Mouse (Mus musculus): Measurements from ENCODE around the gene Cntnap1. TPM values are rescaled to one million over a fixed set of nuclear protein-coding genes. Genes with fewer than 3 reads are reported as not detected.

Cntnap1 gene
- total and polyA plus RNA-seq, 2 experiments from 2014 or later: 3.2 to 15.0 TPM

DNA sequence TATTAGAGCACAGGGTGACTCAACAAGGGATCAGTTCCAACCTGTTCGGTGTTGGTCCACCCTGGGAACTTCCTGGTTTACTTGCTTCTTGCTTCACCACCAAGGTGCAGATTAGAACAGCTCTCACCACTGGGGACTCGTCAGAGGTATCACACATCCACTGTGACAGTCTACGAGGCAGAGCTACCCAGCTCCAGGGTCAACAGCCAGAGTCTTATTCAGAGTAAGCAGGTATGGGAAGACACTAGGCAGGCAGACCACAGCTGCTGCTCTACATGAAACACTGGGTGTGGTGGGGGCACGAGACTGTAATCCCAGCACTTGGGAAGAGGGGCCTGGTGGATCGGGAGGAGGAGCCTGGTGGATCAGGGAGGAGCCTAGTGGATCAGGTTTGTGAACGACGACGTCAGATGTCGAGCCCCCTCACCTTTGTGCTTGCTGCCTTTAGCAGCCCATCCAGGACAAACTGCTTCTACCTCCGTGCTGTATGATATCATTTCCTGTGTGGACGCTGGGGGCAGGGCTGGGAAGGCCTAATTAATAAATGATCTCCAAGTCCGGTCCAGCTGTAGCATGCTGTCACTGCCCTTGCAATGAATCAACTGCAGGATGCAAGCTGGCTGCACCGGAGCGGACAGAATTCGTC lies 31.7 kb upstream of the Cntnap1 start:
- Histone ChIP-seq H3K9ac (replicated peaks; ENCODE audit: low read length, poor library complexity, severe bottlenecking) (0 out of 2 replicates have a peak overlapping the region, but pooled peaks have one; percentile 29), H3K27ac (ENCODE audit: low read depth, low read length) (peak overlapping the region; percentile 51), H3K36me3 (ENCODE audit: insufficient read depth, low read length) (no peaks in the 10 kb centered on the region), H3K4me2 (ENCODE audit: low read depth, low read length, poor library complexity, severe bottlenecking) (peak overlapping the region; percentile 18; the same call in 1 of the 2 replicates), H3K27me3 (ENCODE audit: insufficient read depth, low read length) (no peaks in the 10 kb centered on the region), H3K9me3 (ENCODE audit: low read length) (no peaks in the 10 kb centered on the region), H3K4me3 (ENCODE audit: low read depth, low read length) (no peak overlapping the region), H3K4me1 (ENCODE audit: insufficient read depth, low read length) (0 out of 2 replicates have a peak, but pooled peaks cover 3% of the 10 kb centered on the region)
- TF ChIP-seq CTCF (IDR thresholded peaks at IDR 0.05): no peak
- peak; percentile 64 for DNase-seq (ENCODE audit: low spot score)
- 29% methylated on average over 15 of the region's 15 CpGs for WGBS
- ATAC-seq (ENCODE audit: low FRiP score): peak; percentile 27; the same call in 1 of the 2 replicates

GRCm38 (mm10) chr11:101140164-101140819 lies 30.0 kb upstream of the Cntnap1 start:
- no peak overlapping the region for H3K27ac ChIP-seq (ENCODE audit: low read depth, low read length)
- no peak for ATAC-seq (ENCODE audit: low FRiP score)
- H3K4me3 ChIP-seq (ENCODE audit: low read depth, low read length): peak overlapping the region; percentile 20
- 0 out of 2 replicates have a peak, but pooled peaks cover 3% of the 10 kb centered on the region for H3K4me1 ChIP-seq (ENCODE audit: insufficient read depth, low read length)
- 0 out of 2 replicates have a peak overlapping the region, but pooled peaks have one; percentile 19 for H3K9ac ChIP-seq (replicated peaks; ENCODE audit: low read length, poor library complexity, severe bottlenecking)
- 47% methylated on average over 27 of the region's 27 CpGs for WGBS
- H3K27me3 ChIP-seq (ENCODE audit: insufficient read depth, low read length): no peaks in the 10 kb centered on the region
- peak overlapping the region; percentile 45 for H3K4me2 ChIP-seq (ENCODE audit: low read depth, low read length, poor library complexity, severe bottlenecking)
- TF ChIP-seq CTCF (IDR thresholded peaks at IDR 0.05): no peak
- H3K36me3 ChIP-seq (ENCODE audit: insufficient read depth, low read length): no peaks in the 10 kb centered on the region
- no peaks in the 10 kb centered on the region for H3K9me3 ChIP-seq (ENCODE audit: low read length)
- DNase-seq (ENCODE audit: low spot score): peak; percentile 62

- 80% methylated on average over 8 of the region's 8 CpGs for WGBS
- no peak overlapping the region for H3K4me2 ChIP-seq (ENCODE audit: low read depth, low read length, poor library complexity, severe bottlenecking)
- ATAC-seq (ENCODE audit: low FRiP score): no peak
- no peak overlapping the region for H3K9ac ChIP-seq (replicated peaks; ENCODE audit: low read length, poor library complexity, severe bottlenecking)
- H3K4me3 ChIP-seq (ENCODE audit: low read depth, low read length): no peak overlapping the region
- peaks cover 6% of the 10 kb centered on the region; the same call in 1 of the 2 replicates for H3K4me1 ChIP-seq (ENCODE audit: insufficient read depth, low read length)
- H3K9me3 ChIP-seq (ENCODE audit: low read length): no peaks in the 10 kb centered on the region
- H3K27me3 ChIP-seq (ENCODE audit: insufficient read depth, low read length): no peaks in the 10 kb centered on the region
- H3K36me3 ChIP-seq (ENCODE audit: insufficient read depth, low read length): no peaks in the 10 kb centered on the region
- no peak for TF ChIP-seq CTCF (IDR thresholded peaks at IDR 0.05)
- DNase-seq (ENCODE audit: low spot score): no peak
- H3K27ac ChIP-seq (ENCODE audit: low read depth, low read length): no peak overlapping the region
These were observed 29.2 kb upstream of the Cntnap1 start for GRCm38 (mm10) chr11:101141088-101141487.

GRCm38 (mm10) chr11:101142215-101142967 lies 27.9 kb upstream of the Cntnap1 start:
- no peak overlapping the region for H3K4me2 ChIP-seq (ENCODE audit: low read depth, low read length, poor library complexity, severe bottlenecking)
- DNase-seq (ENCODE audit: low spot score) (no peak), ATAC-seq (ENCODE audit: low FRiP score) (no peak)
- H3K27me3 ChIP-seq (ENCODE audit: insufficient read depth, low read length): no peaks in the 10 kb centered on the region
- H3K9me3 ChIP-seq (ENCODE audit: low read length): no peaks in the 10 kb centered on the region
- H3K9ac ChIP-seq (replicated peaks; ENCODE audit: low read length, poor library complexity, severe bottlenecking): no peak overlapping the region
- peaks cover 12% of the 10 kb centered on the region; the same call in 1 of the 2 replicates for H3K4me1 ChIP-seq (ENCODE audit: insufficient read depth, low read length)
- TF ChIP-seq CTCF (IDR thresholded peaks at IDR 0.05): no peak
- no peak overlapping the region for H3K4me3 ChIP-seq (ENCODE audit: low read depth, low read length)
- no peaks in the 10 kb centered on the region for H3K36me3 ChIP-seq (ENCODE audit: insufficient read depth, low read length)
- 86% methylated on average over 10 of the region's 10 CpGs for WGBS
- H3K27ac ChIP-seq (ENCODE audit: low read depth, low read length): no peak overlapping the region

DNA sequence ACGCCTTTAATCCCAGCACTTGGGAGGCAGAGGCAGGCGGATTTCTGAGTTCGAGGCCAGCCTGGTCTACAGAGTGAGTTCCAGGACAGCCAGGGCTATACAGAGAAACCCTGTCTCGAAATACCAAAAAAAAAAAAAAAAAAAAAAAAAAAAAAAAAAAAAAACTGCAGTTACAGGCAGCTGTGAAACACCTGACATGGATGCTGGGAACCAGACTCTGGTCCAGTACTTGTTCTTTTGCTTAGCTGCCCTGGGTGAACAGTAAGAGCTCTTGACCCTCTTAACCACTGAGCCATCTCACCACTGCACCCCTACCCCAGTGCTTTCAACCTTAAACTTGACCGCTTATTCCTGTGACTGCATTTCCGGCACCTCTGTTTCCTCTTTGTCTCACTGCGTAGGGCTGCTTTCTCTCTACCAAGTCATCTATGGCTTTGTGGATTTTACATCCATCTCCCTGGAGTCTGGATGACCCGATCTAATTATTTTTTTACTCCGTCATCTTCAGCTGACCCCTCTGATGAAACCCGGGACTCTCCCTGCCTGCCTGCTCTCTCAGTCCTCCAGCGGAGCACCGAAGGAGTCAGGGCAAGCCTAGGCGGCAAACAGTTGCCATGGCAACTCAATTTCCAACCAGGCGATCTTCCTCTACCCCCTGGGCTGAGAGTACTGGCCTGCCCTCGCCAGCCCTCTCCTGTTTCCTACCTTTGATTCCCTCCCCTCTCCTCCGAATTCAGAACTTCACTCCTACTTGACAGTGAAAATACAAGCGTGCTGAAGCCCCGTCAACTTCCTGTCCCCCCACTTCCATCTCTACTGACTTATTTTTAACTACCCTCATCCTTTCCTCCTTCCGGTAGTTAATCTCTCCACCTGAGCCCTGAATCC lies 26.7 kb upstream of the Cntnap1 start:
- WGBS: 16% methylated on average over 18 of the region's 19 CpGs
- no peaks in the 10 kb centered on the region for H3K27me3 ChIP-seq (ENCODE audit: insufficient read depth, low read length)

More for the DNA sequence above, 26.7 kb upstream of the Cntnap1 start:
- H3K36me3 ChIP-seq (ENCODE audit: insufficient read depth, low read length): no peaks in the 10 kb centered on the region
- peaks cover 12% of the 10 kb centered on the region; the same call in 1 of the 2 replicates for H3K4me1 ChIP-seq (ENCODE audit: insufficient read depth, low read length)
- peak overlapping the region; percentile 53 for H3K4me2 ChIP-seq (ENCODE audit: low read depth, low read length, poor library complexity, severe bottlenecking)
- DNase-seq (ENCODE audit: low spot score) (peak; percentile 76), ATAC-seq (ENCODE audit: low FRiP score) (no peak)
- H3K9ac ChIP-seq (replicated peaks; ENCODE audit: low read length, poor library complexity, severe bottlenecking): peak overlapping the region; percentile 26; the same call in 1 of the 2 replicates
- H3K4me3 ChIP-seq (ENCODE audit: low read depth, low read length): peak overlapping the region; percentile 19
- no peaks in the 10 kb centered on the region for H3K9me3 ChIP-seq (ENCODE audit: low read length)
- TF ChIP-seq CTCF (IDR thresholded peaks at IDR 0.05): no peak
- peak overlapping the region; percentile 72 for H3K27ac ChIP-seq (ENCODE audit: low read depth, low read length)
